Mouse (Mus musculus) midbrain, embryonic 13.5 days (tissue): ENCODE measurements at regions not wholly inside any gene's neighbourhood (a gene's known extent, or its start where the extent isn't known, plus 50 kb on each side); places are given as distances from the start of the nearest gene placed in this dataset.

Source experiments
- ATAC-seq: fragments of 200-750 bp; cut with Nextera tagmentation; 2 replicates; pipeline ENCODE4 v1.8.0; 2017; ENCODE audit warnings: mild to moderate bottlenecking, moderate TSS enrichment, moderate library complexity
- H3K27ac ChIP-seq: fragments of 300-500 bp; sonication (generic); 2 replicates; pipeline ENCODE4 v1.5.1; 2015; ENCODE audit warnings: inconsistent platforms, mild to moderate bottlenecking, moderate library complexity
- H3K27me3 ChIP-seq: fragments of 300-500 bp; sonication (generic); 2 replicates; pipeline ENCODE4 v1.6.1; 2015; ENCODE audit warnings: mild to moderate bottlenecking, inconsistent platforms
- H3K36me3 ChIP-seq: fragments of 300-500 bp; sonication (generic); 2 replicates; pipeline ENCODE4 v1.6.1; 2015; ENCODE audit warnings: mild to moderate bottlenecking, inconsistent platforms
- H3K4me1 ChIP-seq: fragments of 300-500 bp; sonication (generic); replicated peaks from 2 replicates; pipeline ENCODE4 v1.6.1; 2015; ENCODE audit warnings: inconsistent platforms
- H3K4me2 ChIP-seq: fragments of 300-500 bp; sonication (generic); replicated peaks from 2 replicates; pipeline ENCODE4 v1.6.1; 2015; ENCODE audit warnings: moderate library complexity, mild to moderate bottlenecking, inconsistent platforms
- H3K4me3 ChIP-seq: fragments of 300-500 bp; sonication (generic); replicated peaks from 2 replicates; pipeline ENCODE4 v1.5.1; 2015; ENCODE audit warnings: mild to moderate bottlenecking, inconsistent platforms
- H3K9ac ChIP-seq: fragments of 300-500 bp; sonication (generic); replicated peaks from 2 replicates; pipeline ENCODE4 v1.6.1; 2015; ENCODE audit warnings: mild to moderate bottlenecking, inconsistent platforms
- H3K9me3 ChIP-seq: fragments of 300-500 bp; sonication (generic); 2 replicates; pipeline ENCODE4 v1.6.1; 2016; ENCODE audit warnings: mild to moderate bottlenecking, inconsistent platforms
- WGBS: fragments of 180-500 bp; shearing (Covaris S2); methylation state at CpG from one replicate; pipeline ENCODE4 v1.1.7; 2015; 5-methylcytosine and 5-hydroxymethylcytosine counted together

DNA sequence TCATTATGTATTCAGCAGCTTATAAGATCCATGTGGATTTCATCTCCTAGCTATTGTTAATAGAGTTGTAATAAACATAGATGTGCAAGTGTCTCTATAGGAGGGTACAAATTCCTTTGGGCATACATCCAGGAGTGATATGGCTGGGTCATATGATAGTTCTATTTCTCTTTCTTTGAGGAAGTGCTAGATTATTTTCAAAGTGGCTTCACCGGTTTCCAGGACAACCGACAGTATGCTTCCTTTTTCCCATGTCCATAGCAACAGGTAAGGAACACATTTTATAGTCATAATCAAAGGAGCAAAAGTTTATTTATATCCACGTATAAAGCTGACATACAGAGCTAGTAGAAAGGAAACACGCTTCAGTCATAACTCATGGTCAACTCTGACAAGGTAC, 710.2 kb upstream of the Tenm4 start:
- Histone ChIP-seq H3K4me1 (no peaks in the 10 kb centered on the region), H3K27ac (no peak overlapping the region), H3K27me3 (no peaks in the 10 kb centered on the region), H3K9me3 (no peaks in the 10 kb centered on the region), H3K36me3 (no peaks in the 10 kb centered on the region), H3K4me3 (no peak overlapping the region), H3K4me2 (no peak overlapping the region), H3K9ac (no peak overlapping the region)
- WGBS = 94% methylated on average over 4 of the region's 4 CpGs
- ATAC-seq = no peak

DNA sequence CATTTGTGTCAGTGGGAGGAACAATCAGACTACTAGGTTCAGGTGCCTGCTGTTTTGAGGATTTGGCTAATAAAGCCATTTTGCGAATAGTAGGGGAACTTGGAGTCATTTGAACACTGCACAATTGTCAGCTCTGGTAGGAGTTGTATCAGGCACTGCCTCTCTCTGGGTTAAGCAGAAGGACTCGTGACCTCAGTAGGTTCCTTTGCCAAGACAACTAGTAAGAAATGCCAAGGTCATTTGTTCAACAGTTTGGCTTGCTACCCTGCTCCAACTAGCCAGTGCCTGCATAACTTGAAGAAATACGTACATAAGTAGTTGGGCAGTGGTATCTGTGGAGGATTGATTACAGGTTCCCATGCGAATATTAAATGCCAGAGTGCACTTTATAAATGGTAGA, 705.5 kb upstream of the Tenm4 start:
- Histone ChIP-seq H3K4me3 (no peak overlapping the region), H3K9ac (no peak overlapping the region), H3K27ac (no peak overlapping the region), H3K4me2 (no peak overlapping the region), H3K27me3 (no peaks in the 10 kb centered on the region), H3K36me3 (no peaks in the 10 kb centered on the region), H3K9me3 (no peaks in the 10 kb centered on the region), H3K4me1 (no peaks in the 10 kb centered on the region)
- WGBS = 88% methylated on average over 4 of the region's 4 CpGs
- ATAC-seq = no peak

DNA sequence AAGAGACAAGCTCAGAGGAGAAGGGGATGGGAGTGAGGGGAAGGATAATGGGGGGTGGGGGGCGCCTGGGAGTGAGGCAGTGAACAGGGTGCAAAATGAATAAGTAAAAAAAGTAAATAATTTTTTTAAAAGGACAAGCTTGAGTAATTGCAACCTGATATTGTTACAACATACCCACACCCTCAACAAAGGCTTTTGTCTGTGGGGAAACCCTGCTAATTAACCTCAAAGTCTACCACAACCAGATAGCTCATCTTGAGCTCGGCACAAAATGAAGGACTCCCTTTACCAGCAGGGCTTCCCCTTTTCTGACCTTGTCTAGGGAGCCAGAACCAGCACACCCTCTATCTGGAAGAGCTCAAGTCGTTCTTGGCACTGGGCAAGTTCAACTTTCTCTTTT, 704.0 kb upstream of the Tenm4 start:
- H3K9me3 ChIP-seq = no peaks in the 10 kb centered on the region
- no peak overlapping the region for H3K4me3 ChIP-seq
- ATAC-seq = no peak
- WGBS = 32% methylated on average over 3 of the region's 3 CpGs
- H3K27ac ChIP-seq = no peak overlapping the region
- H3K36me3 ChIP-seq = no peaks in the 10 kb centered on the region
- no peak overlapping the region for H3K9ac ChIP-seq
- no peaks in the 10 kb centered on the region for H3K27me3 ChIP-seq
- no peaks in the 10 kb centered on the region for H3K4me1 ChIP-seq
- no peak overlapping the region for H3K4me2 ChIP-seq

DNA sequence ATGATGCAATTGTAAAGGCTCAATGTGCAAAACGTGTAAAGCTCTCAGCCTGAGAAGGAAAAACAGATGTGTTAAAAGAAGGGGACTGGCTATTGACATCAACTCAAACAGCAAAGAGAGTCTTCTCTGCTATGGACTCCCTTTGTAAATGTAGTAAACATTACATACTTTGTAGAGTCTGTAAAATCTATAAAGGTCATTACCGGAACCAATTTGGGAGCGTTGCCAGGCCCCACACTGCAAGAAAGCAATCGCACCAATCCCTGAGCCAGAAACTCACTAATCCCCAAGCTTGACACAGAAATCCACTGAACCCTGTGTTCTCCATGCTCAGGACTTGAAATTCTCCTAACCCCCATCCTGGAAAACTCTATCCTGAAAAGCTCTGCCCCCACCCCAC, 697.2 kb upstream of the Tenm4 start:
- Histone ChIP-seq H3K4me1 (no peaks in the 10 kb centered on the region), H3K9me3 (no peaks in the 10 kb centered on the region), H3K36me3 (no peaks in the 10 kb centered on the region), H3K4me2 (no peak overlapping the region), H3K4me3 (no peak overlapping the region), H3K27me3 (no peaks in the 10 kb centered on the region), H3K27ac (no peak overlapping the region), H3K9ac (no peak overlapping the region)
- ATAC-seq = no peak
- 75% methylated on average over 4 of the region's 4 CpGs for whole genome bisulfite sequencing

DNA sequence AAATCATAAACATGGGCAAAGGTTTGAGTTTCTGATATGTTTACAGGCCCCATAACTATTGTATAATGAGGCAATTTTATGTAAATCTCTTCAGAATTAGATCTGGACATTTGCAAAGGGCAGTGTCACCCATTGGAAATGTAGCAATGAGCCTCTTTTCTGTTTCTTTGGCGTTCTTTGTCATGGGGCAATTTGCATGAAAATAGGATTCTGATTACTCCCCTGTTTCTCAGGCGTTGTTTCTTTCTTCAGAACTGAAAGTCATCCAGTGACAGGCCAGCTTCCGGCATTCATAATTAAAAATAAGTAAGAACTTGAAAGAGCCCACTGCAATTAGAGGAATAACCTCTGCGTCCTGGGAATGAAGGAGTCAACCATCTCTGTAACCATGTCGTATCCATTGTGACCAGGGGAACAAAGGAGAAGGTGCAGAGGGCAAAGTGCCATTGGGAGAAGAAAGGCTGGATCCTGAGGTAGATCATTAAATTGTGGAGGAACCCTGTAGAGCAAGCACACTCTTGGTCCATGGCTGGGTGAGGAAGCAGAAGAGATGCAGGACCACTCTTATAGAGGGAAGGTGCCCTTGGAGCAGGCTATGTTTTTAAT, 690.8 kb upstream of the Tenm4 start:
- Histone ChIP-seq H3K36me3 (no peaks in the 10 kb centered on the region), H3K4me3 (no peak overlapping the region), H3K9me3 (no peaks in the 10 kb centered on the region), H3K27me3 (no peaks in the 10 kb centered on the region), H3K4me2 (no peak overlapping the region), H3K9ac (no peak overlapping the region), H3K4me1 (peaks cover 9% of the 10 kb centered on the region), H3K27ac (no peak overlapping the region)
- ATAC-seq = no peak; the same call in 1 of the 2 replicates
- WGBS = 7% methylated on average over 5 of the region's 5 CpGs

DNA sequence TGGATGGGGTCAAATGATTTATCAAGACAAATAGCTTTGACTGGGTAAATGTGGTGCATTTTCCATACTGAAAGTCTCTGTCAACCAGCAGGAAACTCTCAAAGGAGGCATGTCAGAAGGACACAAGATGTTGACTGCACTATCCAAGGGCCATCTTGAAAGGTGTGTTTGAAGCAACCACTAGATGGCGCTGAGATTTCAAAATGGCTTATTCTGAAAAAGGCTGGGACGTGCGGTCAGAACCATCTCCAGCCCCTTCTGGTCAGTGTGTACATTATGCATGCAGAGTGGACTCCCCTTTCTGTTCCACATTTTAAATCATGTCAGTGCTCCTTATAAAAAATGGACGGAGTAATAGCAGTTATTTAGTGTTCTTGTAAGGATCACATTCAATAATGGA, 681.4 kb upstream of the Tenm4 start:
- no peaks in the 10 kb centered on the region for H3K36me3 ChIP-seq
- no peaks in the 10 kb centered on the region for H3K9me3 ChIP-seq
- H3K27me3 ChIP-seq = no peaks in the 10 kb centered on the region
- no peak overlapping the region for H3K9ac ChIP-seq
- 4% methylated on average over 4 of the region's 4 CpGs for WGBS
- H3K4me2 ChIP-seq = no peak overlapping the region
- H3K27ac ChIP-seq = no peak overlapping the region
- ATAC-seq = peak; percentile 68; the same call in 1 of the 2 replicates
- H3K4me1 ChIP-seq = 0 out of 2 replicates have a peak, but pooled peaks cover 5% of the 10 kb centered on the region
- no peak overlapping the region for H3K4me3 ChIP-seq

DNA sequence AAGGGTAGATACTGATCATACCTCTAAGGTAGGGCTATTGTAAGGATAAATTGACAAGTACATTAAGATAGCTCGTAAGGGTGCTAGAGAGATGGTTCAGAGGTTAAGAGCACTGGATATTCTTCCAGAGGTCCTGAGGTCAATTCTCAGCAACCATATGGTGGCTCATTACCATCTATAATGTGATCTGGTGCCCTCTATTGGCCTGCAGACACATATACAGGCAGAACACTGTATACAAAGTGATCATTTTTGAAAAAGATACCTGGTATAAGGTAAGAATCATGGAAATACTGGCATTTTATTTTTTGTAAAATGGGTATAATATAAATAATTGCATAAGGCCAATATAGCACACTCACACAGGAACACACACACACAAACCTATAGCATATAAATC, 676.3 kb upstream of the Tenm4 start:
- no peak overlapping the region for H3K9ac ChIP-seq
- H3K36me3 ChIP-seq = no peaks in the 10 kb centered on the region
- ATAC-seq = no peak
- no peaks in the 10 kb centered on the region for H3K9me3 ChIP-seq
- H3K4me2 ChIP-seq = no peak overlapping the region
- H3K27ac ChIP-seq = no peak overlapping the region
- 82% methylated on average over 1 of the region's 1 CpGs for WGBS
- 0 out of 2 replicates have a peak, but pooled peaks cover 5% of the 10 kb centered on the region for H3K4me1 ChIP-seq
- no peaks in the 10 kb centered on the region for H3K27me3 ChIP-seq
- H3K4me3 ChIP-seq = no peak overlapping the region

DNA sequence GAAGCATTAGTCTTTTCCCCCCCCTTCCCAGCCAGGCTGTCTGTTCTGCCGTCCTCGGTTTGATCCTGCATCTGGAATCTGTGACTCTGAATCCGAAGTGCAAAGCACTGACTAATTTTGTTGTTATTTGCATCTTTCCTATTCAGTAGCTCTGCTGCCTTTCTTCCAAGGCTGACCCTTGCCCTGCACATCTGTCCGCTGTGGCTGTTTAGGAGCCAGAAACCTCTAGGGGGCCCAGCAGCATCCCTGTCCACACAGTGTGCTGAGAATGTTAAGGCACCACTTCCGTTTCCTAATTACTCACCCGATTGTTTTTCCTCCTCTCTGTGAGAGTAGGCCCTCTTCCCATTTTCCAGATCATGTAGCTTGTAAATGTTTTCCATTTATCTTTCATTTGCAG, 668.1 kb upstream of the Tenm4 start:
- WGBS = 4% methylated on average over 6 of the region's 6 CpGs
- peak; percentile 30; the same call in 1 of the 2 replicates for ATAC-seq
- no peaks in the 10 kb centered on the region for H3K27me3 ChIP-seq
- no peak overlapping the region for H3K4me2 ChIP-seq
- no peaks in the 10 kb centered on the region; the same call in 1 of the 2 replicates for H3K4me1 ChIP-seq
- no peak overlapping the region for H3K9ac ChIP-seq
- H3K4me3 ChIP-seq = no peak overlapping the region
- no peak overlapping the region for H3K27ac ChIP-seq
- no peaks in the 10 kb centered on the region for H3K36me3 ChIP-seq
- H3K9me3 ChIP-seq = no peaks in the 10 kb centered on the region

DNA sequence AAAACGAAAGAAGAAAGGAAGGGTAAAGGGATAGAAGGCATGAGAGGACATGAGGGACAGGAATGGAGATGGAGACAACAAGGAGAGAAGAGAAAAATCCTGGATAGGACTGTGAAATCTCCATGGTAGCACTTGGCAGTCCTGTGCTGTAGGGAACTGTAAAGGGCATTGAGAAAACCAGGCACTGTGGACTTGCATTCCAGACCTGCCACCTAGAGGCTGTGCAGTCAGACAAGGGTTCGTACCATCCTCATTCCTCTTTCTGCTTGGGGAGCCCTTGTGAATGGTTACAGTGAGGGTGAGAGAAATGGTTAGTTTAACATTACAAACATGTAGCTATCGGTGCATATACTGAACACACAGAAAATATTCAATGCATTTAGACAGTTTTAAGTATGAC, 623.8 kb upstream of the Tenm4 start:
- Histone ChIP-seq H3K36me3 (no peaks in the 10 kb centered on the region), H3K9ac (no peak overlapping the region), H3K27ac (no peak overlapping the region), H3K4me3 (no peak overlapping the region), H3K4me1 (no peaks in the 10 kb centered on the region), H3K27me3 (no peaks in the 10 kb centered on the region), H3K9me3 (no peaks in the 10 kb centered on the region), H3K4me2 (no peak overlapping the region)
- WGBS = 66% methylated on average over 3 of the region's 3 CpGs
- ATAC-seq = no peak

DNA sequence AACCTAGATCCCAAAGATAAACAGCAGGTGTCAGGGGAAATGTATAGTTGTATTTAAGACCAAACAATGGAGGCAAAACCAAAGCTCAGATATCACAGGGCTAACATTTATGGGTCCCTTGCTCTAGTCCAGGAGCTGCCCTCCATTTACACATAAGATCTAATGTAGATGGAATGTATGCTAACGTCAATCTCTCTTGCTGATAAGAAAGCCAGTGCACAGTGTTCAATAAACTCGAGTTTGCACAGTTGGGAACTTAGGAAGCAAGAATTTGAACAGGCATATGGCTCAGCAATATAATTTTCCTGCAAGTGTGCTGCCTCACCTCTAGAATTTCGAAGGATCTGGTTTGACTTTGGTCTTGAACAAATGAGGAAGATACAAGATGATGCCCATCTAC, 620.9 kb upstream of the Tenm4 start:
- no peak overlapping the region for H3K4me3 ChIP-seq
- H3K9me3 ChIP-seq = no peaks in the 10 kb centered on the region
- no peaks in the 10 kb centered on the region for H3K36me3 ChIP-seq
- ATAC-seq = no peak
- H3K9ac ChIP-seq = no peak overlapping the region
- no peaks in the 10 kb centered on the region for H3K4me1 ChIP-seq
- no peaks in the 10 kb centered on the region for H3K27me3 ChIP-seq
- no peak overlapping the region for H3K27ac ChIP-seq
- H3K4me2 ChIP-seq = no peak overlapping the region
- 85% methylated on average over 3 of the region's 3 CpGs for WGBS

DNA sequence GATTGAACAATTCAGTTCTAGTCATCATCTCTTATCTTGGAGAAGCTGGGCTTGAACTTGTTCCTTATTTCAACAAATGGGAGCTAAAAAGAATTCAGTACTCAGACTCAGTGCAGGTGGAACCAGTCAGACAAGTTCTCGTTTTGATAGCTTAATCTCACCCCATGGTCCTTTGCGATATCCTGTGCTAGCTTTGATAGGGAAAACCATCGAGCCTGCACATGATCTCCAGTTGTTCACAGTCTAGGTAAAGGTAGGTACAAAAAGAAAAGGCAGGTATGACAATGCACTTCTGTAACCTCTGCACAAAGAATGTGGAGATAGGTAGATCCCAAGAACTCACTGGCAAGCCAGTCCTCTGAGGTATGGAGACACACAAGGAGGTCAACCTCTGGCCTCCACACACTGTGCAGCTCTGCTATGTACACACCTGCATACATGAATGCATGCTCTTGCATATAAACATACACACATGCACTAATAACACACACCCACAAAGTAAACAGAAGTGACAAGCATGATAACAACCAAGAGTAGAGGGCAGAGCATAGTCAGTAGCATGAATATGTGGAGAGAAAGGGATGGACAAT, 619.2 kb upstream of the Tenm4 start:
- ATAC-seq = no peak
- Histone ChIP-seq H3K27ac (no peak overlapping the region), H3K9me3 (no peaks in the 10 kb centered on the region), H3K36me3 (no peaks in the 10 kb centered on the region), H3K4me1 (no peaks in the 10 kb centered on the region), H3K9ac (no peak overlapping the region), H3K4me3 (no peak overlapping the region), H3K27me3 (no peaks in the 10 kb centered on the region), H3K4me2 (no peak overlapping the region)
- 86% methylated on average over 3 of the region's 3 CpGs for WGBS

DNA sequence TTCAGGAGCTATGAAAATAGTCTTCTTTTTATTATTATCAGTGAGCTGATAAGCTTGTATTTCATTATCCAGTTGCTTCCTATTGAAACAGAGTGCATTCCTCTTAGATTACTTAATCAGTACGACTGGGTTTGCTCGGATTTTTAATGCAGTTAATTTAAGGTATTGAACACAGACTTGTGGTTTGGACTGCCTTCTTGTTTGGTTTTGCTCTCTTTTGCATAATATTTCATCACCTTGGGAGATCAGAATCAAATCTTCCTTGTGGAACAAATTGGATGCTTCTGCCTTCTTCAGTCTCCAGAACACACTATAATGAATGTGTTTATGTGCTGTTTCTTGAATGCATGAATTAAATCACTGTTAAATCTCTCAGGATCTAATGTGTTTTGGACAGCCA, 612.5 kb upstream of the Tenm4 start:
- H3K4me1 ChIP-seq = no peaks in the 10 kb centered on the region
- no peaks in the 10 kb centered on the region for H3K36me3 ChIP-seq
- no peak overlapping the region for H3K9ac ChIP-seq
- WGBS = 55% methylated on average over 2 of the region's 2 CpGs
- ATAC-seq = no peak
- no peak overlapping the region for H3K4me3 ChIP-seq
- no peak overlapping the region for H3K27ac ChIP-seq
- H3K27me3 ChIP-seq = no peaks in the 10 kb centered on the region
- H3K9me3 ChIP-seq = no peaks in the 10 kb centered on the region
- H3K4me2 ChIP-seq = no peak overlapping the region

DNA sequence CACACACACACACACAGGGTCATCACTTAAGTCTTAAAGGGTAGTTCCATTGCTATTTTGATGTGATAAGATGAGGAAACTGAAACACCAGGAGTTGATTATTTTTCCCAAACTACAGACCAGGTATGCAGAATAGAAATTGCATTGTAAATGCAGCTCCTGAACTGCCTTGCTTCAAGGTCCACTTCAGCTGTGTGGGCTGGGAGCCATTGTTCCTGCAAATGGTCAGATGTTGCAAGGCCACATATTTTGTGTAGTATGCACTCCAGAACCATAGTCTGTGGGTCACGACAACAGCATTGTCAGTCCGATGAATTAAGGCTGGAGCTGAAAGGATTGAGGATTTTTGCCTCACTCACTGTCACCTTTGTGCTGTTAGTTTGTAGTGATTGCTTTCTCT, 592.4 kb upstream of the Tenm4 start:
- no peaks in the 10 kb centered on the region for H3K4me1 ChIP-seq
- H3K9me3 ChIP-seq = no peaks in the 10 kb centered on the region
- H3K36me3 ChIP-seq = no peaks in the 10 kb centered on the region
- no peak for ATAC-seq
- no peak overlapping the region for H3K4me2 ChIP-seq
- no peak overlapping the region for H3K27ac ChIP-seq
- H3K4me3 ChIP-seq = no peak overlapping the region
- H3K27me3 ChIP-seq = no peaks in the 10 kb centered on the region
- no peak overlapping the region for H3K9ac ChIP-seq
- 89% methylated on average over 2 of the region's 2 CpGs for WGBS
